Mouse (Mus musculus) spleen, postnatal 14 days (tissue): ENCODE measurements around the gene Fem1b.
"Not testable (repeated sequence)": the region's sequence is repeated elsewhere in the genome, so short reads cannot be mapped to it uniquely, and the experiment has no call there.

Experiments
- DNase-seq, 2 experiments: peaks; one replicate each; pipeline ENCODE4 v3.0.0; 2021 to 2022; ENCODE audit warnings: low spot score in 2 of 2

Gene Fem1b

GRCm38 (mm10) chr9:62827939-62828652, 16.4 kb upstream of the Fem1b start:
- no peak for DNase-seq

GRCm38 (mm10) chr9:62826456-62826855, 14.7 kb upstream of the Fem1b start:
- DNase-seq = no peak

GRCm38 (mm10) chr9:62825791-62826393, 14.2 kb upstream of the Fem1b start:
- DNase-seq = no peak

- no peak for DNase-seq
Observed at GRCm38 (mm10) chr9:62821811-62822210, 10.1 kb upstream of the Fem1b start.

DNA sequence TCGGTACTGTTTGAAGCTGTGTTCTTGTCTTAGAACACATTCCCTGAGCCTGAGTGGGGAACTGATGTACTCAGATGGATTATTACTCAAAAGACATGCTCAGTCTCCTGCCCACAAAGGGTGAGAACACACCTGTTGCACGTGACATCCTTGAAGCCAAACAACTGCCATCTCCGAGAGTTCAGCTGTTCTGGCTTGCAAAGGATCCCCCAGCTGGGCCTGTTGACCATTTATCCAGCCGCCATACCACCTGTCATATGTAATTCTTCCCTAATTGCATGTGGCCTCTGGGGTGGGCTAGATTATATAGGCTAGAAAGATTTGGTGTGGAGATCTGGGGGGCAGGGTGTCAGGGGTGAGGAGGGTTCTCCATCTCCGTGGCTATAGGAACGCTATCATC, 9.1 kb upstream of the Fem1b start:
- no peak for DNase-seq

DNA sequence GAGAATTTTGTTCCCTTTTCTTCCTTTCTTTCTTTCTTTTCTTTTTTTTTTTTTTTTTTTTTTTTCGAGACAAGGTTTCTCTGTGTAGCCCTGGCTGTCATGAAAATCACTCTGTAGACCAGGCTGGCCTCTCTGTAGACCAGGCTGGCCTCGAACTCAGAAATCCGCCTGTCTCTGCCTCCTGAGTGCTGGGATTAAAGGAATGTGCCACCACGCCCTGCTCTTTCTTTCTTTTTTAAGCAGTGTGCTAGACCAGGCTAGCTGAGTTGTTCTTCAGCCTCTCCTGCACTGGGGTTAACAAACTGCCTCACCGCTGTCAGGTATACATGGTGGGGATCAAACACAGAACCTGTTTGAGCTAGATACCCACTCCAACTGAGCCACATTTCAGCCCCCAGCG, 8.2 kb upstream of the Fem1b start:
- DNase-seq = not testable (repeated sequence)

GRCm38 (mm10) chr9:62819494-62819893, 7.8 kb upstream of the Fem1b start:
- no peak for DNase-seq

DNA sequence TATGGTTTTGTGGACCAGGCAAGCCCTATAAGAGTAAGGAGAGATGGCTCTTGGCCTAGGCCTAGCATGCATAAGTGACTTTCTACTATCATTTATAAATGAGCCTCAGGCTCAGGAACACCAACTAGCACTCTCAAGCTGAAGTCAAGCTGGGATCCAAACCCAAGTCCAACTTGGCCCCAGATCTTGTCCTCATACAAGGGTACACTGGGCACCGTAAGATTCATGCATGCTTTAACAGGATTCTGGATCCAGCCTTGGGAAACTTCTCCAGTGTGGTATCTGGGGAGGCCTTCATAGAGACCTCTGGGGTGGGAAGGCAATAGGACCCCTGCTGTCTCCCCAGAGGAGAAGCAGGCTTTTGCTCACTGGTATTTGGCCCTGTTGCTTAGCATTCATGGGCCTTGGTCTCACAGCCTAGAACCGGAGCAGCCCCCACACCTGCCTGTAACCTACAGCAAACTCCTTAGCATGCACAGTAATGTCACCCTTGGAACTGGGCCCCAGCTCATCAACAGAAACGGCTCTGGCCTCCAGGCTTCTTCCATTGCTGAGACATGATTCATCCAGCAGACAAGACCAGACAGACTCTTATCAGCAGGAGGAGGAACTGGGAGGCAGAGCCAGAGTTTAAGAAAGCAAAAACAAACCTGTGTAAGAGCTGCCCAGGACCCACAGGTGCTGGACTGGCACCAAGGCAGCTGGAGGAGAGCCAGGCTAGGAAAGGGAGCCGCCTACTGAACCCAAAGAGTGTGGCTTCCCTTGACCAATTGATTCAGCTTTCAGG, 6.3 kb upstream of the Fem1b start:
- DNase-seq = no peak

GRCm38 (mm10) chr9:62817099-62817571, 5.4 kb upstream of the Fem1b start:
- no peak for DNase-seq

DNA sequence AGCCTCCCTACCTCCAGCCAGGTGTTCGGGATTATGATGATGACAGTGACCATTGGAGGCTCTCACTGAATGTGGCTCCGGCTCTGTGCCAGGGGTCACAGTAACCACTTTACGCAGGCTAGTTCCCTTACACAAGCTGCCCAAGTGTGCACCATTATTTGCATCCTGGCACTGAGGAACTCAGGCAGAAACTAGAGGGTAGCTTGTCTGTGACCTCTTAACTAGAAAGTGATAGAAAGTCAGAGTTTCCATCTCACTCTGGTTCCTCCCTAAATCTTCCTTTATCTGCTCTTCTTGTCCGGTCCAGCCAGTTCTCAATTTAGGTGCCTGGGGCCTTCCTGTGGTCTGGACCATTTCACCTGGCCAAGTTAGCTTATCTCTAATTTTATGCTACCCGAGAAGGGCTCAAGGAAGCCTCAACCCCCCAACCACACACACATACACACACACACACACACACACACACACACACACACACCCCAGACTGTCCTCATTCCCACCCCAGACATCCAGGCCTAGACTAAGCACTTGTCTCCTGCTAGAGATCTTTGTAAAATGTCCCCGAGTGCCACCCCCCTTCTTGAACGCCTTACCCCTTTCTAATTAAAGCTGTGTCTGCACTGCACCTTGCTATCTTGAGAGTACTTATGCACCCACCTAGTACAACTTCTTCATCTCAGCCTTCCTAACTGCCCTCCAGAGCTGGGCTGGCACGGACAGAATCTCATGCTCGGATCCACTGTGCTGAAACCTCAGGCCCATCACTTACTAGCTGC, 4.8 kb upstream of the Fem1b start:
- no peak for DNase-seq

DNA sequence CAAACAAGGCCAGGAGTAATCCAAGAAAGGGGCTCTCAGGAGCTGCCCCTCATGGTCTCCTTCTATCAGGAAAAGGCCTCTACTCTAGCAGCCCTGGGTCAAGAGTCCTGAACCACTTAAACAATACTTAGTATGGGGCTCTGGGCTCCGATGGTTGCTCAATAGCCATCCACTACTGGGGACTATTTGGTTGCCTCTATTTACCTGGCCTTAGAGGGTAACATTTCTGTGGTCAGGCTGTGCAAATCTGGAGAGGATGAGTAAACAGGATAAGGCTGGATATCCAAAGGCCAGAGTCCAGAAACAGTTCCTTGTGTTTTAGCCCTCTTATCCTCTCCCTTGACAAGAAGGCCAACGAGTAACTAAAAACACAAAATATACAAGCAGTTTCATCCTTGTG, 3.0 kb upstream of the Fem1b start:
- no peak for DNase-seq

GRCm38 (mm10) chr9:62812216-62813049, 699 bp upstream of the Fem1b start:
- DNase-seq = no peak

DNA sequence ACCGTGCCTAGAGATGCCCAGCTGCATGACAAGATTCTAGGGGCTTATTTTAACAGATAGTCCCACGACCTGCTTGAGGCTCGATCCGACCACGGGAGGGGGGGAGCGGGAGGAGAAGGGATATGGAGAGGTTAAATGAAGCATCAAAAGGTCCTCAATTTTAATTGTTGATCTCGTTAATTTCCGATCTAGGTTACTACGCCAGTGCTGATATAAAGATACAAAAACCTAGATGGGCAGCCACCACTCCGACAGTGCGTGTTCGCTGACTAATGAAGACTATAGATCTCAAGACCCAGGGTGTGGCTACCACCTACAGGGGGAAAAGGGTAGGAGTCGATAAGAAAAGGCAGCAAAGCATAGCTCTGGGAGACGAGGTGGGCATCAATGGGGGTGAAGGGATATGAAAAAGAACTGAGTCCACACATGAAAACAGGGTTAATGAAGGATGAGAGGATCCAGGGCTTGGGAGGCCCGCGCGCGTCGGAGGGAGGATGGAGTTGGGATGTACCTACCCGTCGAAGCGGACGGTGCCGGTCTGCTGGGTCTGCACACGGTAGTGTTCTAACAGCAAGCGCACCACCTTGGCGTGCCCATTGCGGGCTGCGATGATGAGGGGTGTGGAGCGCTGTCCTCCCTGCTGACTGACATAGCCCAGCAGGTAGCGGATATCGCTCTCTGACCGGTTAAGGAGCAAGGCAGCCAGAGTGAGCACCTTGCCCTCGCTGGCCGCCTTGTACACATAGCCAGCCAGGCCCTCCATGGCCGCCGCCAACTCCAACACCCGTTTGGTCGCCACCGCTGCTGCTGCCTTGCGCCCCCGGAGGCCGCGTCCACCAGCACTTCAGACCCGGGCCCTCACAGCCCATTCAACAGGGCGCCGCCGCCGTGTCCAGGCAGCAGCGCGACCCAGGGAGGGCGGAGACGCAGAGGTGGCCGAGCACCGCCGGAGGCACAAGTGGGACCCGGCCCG, 905 bp downstream of the Fem1b start:
- DNase-seq = peak in 1 of 2 experiments; percentile 19

- no peak for DNase-seq
Observed at GRCm38 (mm10) chr9:62810095-62810494, 1.6 kb downstream of the Fem1b start.

DNA sequence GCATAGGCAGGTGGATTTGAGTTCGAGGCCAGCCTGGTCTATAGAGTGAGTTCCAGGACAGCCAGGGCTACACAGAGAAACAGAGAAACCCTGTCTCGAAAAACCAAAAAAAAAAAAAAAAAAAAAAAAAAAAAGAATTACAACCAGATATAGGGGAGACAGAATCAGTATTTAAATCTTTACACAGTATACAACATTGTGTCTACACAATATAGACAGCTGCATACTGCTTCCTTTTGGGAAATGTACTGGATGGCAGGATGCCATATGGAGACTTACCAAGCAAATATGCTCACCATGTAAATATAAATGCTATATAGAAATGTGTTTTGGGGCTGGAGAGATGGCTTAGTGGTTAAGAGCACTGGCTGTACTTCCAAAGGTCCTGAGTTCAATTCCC, 12.5 kb downstream of the Fem1b start:
- DNase-seq = not testable (repeated sequence)

- no peak for DNase-seq
Observed at GRCm38 (mm10) chr9:62789856-62790255, 21.9 kb downstream of the Fem1b start.

GRCm38 (mm10) chr9:62786721-62787120, 25.0 kb downstream of the Fem1b start:
- DNase-seq = no peak

DNA sequence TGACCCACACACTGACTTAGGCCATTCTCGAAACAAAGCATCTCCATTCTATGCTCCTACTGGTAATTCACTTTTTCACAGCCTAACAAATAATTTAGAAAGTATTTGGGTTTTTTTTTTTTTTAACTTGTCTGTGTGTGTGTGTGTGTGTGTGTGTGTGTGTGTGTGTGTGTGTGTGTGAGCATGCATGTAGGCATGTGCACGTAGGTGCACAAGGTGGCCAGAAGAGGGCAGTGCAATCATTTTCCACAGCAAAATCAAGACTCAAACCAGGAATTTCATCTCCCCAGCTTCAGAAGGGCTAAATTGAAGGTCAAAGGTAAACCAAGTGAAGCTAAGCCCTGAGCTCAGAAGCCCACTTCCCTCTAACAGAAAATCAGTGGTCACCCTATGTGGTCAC, 27.5 kb downstream of the Fem1b start:
- no peak for DNase-seq

- DNase-seq = no peak
Observed at GRCm38 (mm10) chr9:62782976-62783781, 28.6 kb downstream of the Fem1b start.
